Mouse (Mus musculus) left cerebral cortex, adult 2 months (tissue): ENCODE measurements at regions not wholly inside any gene's neighbourhood (a gene's known extent, or its start where the extent isn't known, plus 50 kb on each side); places are given as distances from the start of the nearest gene placed in this dataset.

Experiments
- DNase-seq, 2 experiments: peaks; one replicate each; pipeline ENCODE4 v3.0.0; 2021 to 2022; ENCODE audit warnings: low spot score in 2 of 2, mixed read lengths in 1 of 2; ENCODE audit errors: extremely low spot score in 1 of 2
- H3K27ac ChIP-seq: fragments of 200-600 bp; 2 replicates; pipeline ENCODE4 v1.8.1; 2022
- H3K4me3 ChIP-seq: fragments of 200-600 bp; 2 replicates; pipeline ENCODE4 v1.8.1; 2022
- CTCF ChIP-seq: fragments of 200-600 bp; IDR thresholded peaks from 2 replicates; pipeline ENCODE4 v1.8.1; 2022; ENCODE audit warnings: antibody characterized with exemption, mild to moderate bottlenecking, moderate library complexity
- intact Hi-C: fragments of 180-260 bp; cut with DNase I; formaldehyde crosslinking; loops from one replicate; pipeline ENCODE4 v1.15.1; 2025

GRCm38 (mm10) chr13:44282731-44283571, 446.3 kb upstream of the Jarid2 start:
- peak; percentile 34 to 43 for DNase-seq
- intact Hi-C loops = loop anchor here (1.0 to 2.0 kb wide), 4 partner anchors 34 to 419 kb away; no protein-coding TSS in a partner anchor
- Histone ChIP-seq H3K4me3 (no peak overlapping the region), H3K27ac (peak overlapping the region; percentile 36; the same call in 1 of the 2 replicates)
- TF ChIP-seq CTCF = no peak

GRCm38 (mm10) chr13:44285881-44286280, 443.4 kb upstream of the Jarid2 start:
- intact Hi-C loops = no loop called here
- TF ChIP-seq CTCF = no peak
- DNase-seq = no peak

GRCm38 (mm10) chr13:44290199-44290598, 439.1 kb upstream of the Jarid2 start:
- DNase-seq = no peak
- Histone ChIP-seq H3K27ac (no peak overlapping the region), H3K4me3 (no peak overlapping the region)
- intact Hi-C loops = no loop called here
- TF ChIP-seq CTCF = peak; percentile 43

More at GRCm38 (mm10) chr13:44285881-44286280, 443.4 kb upstream of the Jarid2 start:
- Histone ChIP-seq H3K27ac (no peak overlapping the region), H3K4me3 (no peak overlapping the region)

GRCm38 (mm10) chr13:44292476-44293056, 436.7 kb upstream of the Jarid2 start:
- Histone ChIP-seq H3K27ac (no peak overlapping the region), H3K4me3 (no peak overlapping the region)
- intact Hi-C loops = no loop called here
- no peak for DNase-seq
- no peak for TF ChIP-seq CTCF

GRCm38 (mm10) chr13:44293736-44294416, 435.4 kb upstream of the Jarid2 start:
- Histone ChIP-seq H3K27ac (no peak overlapping the region), H3K4me3 (no peak overlapping the region)
- TF ChIP-seq CTCF = no peak
- intact Hi-C loops = no loop called here
- DNase-seq = peak in 1 of 2 experiments; percentile 16

- no peak overlapping the region for H3K27ac ChIP-seq
- no peak overlapping the region for H3K4me3 ChIP-seq
- TF ChIP-seq CTCF = no peak
- no peak for DNase-seq
- intact Hi-C loops = no loop called here
Measured at GRCm38 (mm10) chr13:44295621-44296020, 433.7 kb upstream of the Jarid2 start.

GRCm38 (mm10) chr13:44300611-44301010, 428.7 kb upstream of the Jarid2 start:
- Histone ChIP-seq H3K27ac (no peak overlapping the region), H3K4me3 (no peak overlapping the region)
- intact Hi-C loops = no loop called here
- no peak for DNase-seq
- TF ChIP-seq CTCF = no peak

- no peak for TF ChIP-seq CTCF
- DNase-seq = no peak
- H3K4me3 ChIP-seq = no peak overlapping the region
- no peak overlapping the region for H3K27ac ChIP-seq
- intact Hi-C loops = no loop called here
Measured at GRCm38 (mm10) chr13:44301215-44301614, 428.1 kb upstream of the Jarid2 start.

- DNase-seq = no peak
- no peak for TF ChIP-seq CTCF
- intact Hi-C loops = no loop called here
- no peak overlapping the region for H3K27ac ChIP-seq
- H3K4me3 ChIP-seq = no peak overlapping the region
Measured at GRCm38 (mm10) chr13:44301936-44302335, 427.3 kb upstream of the Jarid2 start.

- TF ChIP-seq CTCF = peak; percentile 15
- no peak for DNase-seq
- H3K4me3 ChIP-seq = no peak overlapping the region
- H3K27ac ChIP-seq = no peak overlapping the region
- intact Hi-C loops = no loop called here
Measured at GRCm38 (mm10) chr13:44305134-44305991, 423.9 kb upstream of the Jarid2 start.
